Mouse (Mus musculus) erythroblast, embryonic 14.5 days (primary cell): ENCODE measurements around the gene Zp3r. TPM values are rescaled to one million over a fixed set of nuclear protein-coding genes. Genes with fewer than 3 reads are reported as not detected.
"Not testable (repeated sequence)": the region's sequence is repeated elsewhere in the genome, so short reads cannot be mapped to it uniquely, and the experiment has no call there.

ENCODE experiments used
- H3K27me3 ChIP-seq: 2 replicates; pipeline ENCODE4 v1.6.1; 2012; ENCODE audit warnings: inconsistent platforms; ENCODE audit not compliant: control insufficient read depth
- H3K36me3 ChIP-seq: 2 replicates; pipeline ENCODE4 v1.6.1; 2012; ENCODE audit warnings: mild to moderate bottlenecking, inconsistent platforms; ENCODE audit not compliant: control insufficient read depth
- H3K4me1 ChIP-seq: 2 replicates; pipeline ENCODE4 v1.6.1; 2012; ENCODE audit warnings: inconsistent platforms; ENCODE audit not compliant: control insufficient read depth
- H3K4me3 ChIP-seq: replicated peaks from 2 replicates; pipeline ENCODE3; 2012; ENCODE audit warnings: moderate library complexity, mild to moderate bottlenecking, inconsistent platforms
- H3K9me3 ChIP-seq: 2 replicates; pipeline ENCODE4 v1.6.1; 2012; ENCODE audit warnings: low read length, inconsistent platforms, mixed read lengths; ENCODE audit not compliant: control insufficient read depth
- GATA1 ChIP-seq: IDR thresholded peaks from 2 replicates; pipeline ENCODE4 v1.6.1; 2012; ENCODE audit warnings: low read length, inconsistent platforms, mixed read lengths
- TAL1 ChIP-seq: IDR thresholded peaks from 3 replicates; pipeline ENCODE4 v1.6.1; 2012; ENCODE audit warnings: low read length, inconsistent platforms, mixed read lengths
- polyA plus RNA-seq: library from polyadenylated mRNA; stranded (reverse); fragments of >175 nt; gene quantifications from 2 replicates; pipeline ENCODE4 v1.2.3, GENCODE M21; 2012

Zp3r gene
- polyA plus RNA-seq, result not detected in 2 replicates

- H3K9me3 ChIP-seq, result no peaks in the 10 kb centered on the region
- H3K4me1 ChIP-seq, result no peaks in the 10 kb centered on the region
- no peak within 1 kb of the TSS for H3K4me3 ChIP-seq
- TF ChIP-seq GATA1, result no peak
- TF ChIP-seq TAL1, result no peak
- no peaks in the 10 kb centered on the region for H3K36me3 ChIP-seq
- no peaks in the 10 kb centered on the region for H3K27me3 ChIP-seq
These were observed at the start of gene Zp3r for GRCm38 (mm10) chr1:130629521-130629920. Gene Zp3r (minus strand): TSS chr1:130629621.

- Histone ChIP-seq H3K27me3 (no peaks in the 10 kb centered on the region), H3K4me3 (no peak overlapping the region), H3K36me3 (no peaks in the 10 kb centered on the region), H3K4me1 (peaks cover 2% of the 10 kb centered on the region), H3K9me3 (no peaks in the 10 kb centered on the region)
- TF ChIP-seq GATA1 (no peak), TAL1 (no peak)
These were observed 49.1 kb upstream of the Zp3r start for GRCm38 (mm10) chr1:130678551-130678950.

- H3K4me3 ChIP-seq, H3K9me3 ChIP-seq, H3K27me3 ChIP-seq, H3K4me1 ChIP-seq, H3K36me3 ChIP-seq: not testable (repeated sequence)
These were observed 34.2 kb upstream of the Zp3r start for GRCm38 (mm10) chr1:130663576-130663975.

GRCm38 (mm10) chr1:130661454-130661853 is 32.0 kb upstream of the Zp3r start, which contains the start of gene C4bp:
Gene C4bp (minus strand): TSS chr1:130661632.
- no peak within 1 kb of the TSS for H3K4me3 ChIP-seq
- H3K9me3 ChIP-seq, result no peaks in the 10 kb centered on the region
- H3K4me1 ChIP-seq, result no peaks in the 10 kb centered on the region
- TF ChIP-seq GATA1 (no peak), TAL1 (no peak)
- no peaks in the 10 kb centered on the region for H3K27me3 ChIP-seq
- H3K36me3 ChIP-seq, result no peaks in the 10 kb centered on the region

GRCm38 (mm10) chr1:130659641-130660040 is 30.2 kb upstream of the Zp3r start:
- H3K27me3 ChIP-seq, H3K4me3 ChIP-seq, H3K36me3 ChIP-seq, H3K4me1 ChIP-seq, H3K9me3 ChIP-seq: not testable (repeated sequence)

GRCm38 (mm10) chr1:130644103-130644502 is 14.7 kb upstream of the Zp3r start:
- Histone ChIP-seq H3K4me1 (no peaks in the 10 kb centered on the region), H3K9me3 (no peaks in the 10 kb centered on the region), H3K36me3 (no peaks in the 10 kb centered on the region), H3K4me3 (no peak overlapping the region), H3K27me3 (no peaks in the 10 kb centered on the region)
- no peak for TF ChIP-seq TAL1
- no peak for TF ChIP-seq GATA1

- Histone ChIP-seq H3K9me3 (no peaks in the 10 kb centered on the region), H3K27me3 (no peaks in the 10 kb centered on the region), H3K4me1 (no peaks in the 10 kb centered on the region), H3K36me3 (no peaks in the 10 kb centered on the region), H3K4me3 (no peak overlapping the region)
- TF ChIP-seq GATA1 (no peak), TAL1 (no peak)
These were observed 11.5 kb upstream of the Zp3r start for GRCm38 (mm10) chr1:130640967-130641366.

- no peaks in the 10 kb centered on the region for H3K9me3 ChIP-seq
- TF ChIP-seq GATA1, result no peak
- no peak for TF ChIP-seq TAL1
- H3K4me1 ChIP-seq, result no peaks in the 10 kb centered on the region
- no peak overlapping the region for H3K4me3 ChIP-seq
- no peaks in the 10 kb centered on the region for H3K27me3 ChIP-seq
- no peaks in the 10 kb centered on the region for H3K36me3 ChIP-seq
These were observed 4.5 kb upstream of the Zp3r start for GRCm38 (mm10) chr1:130633761-130634410.

- H3K9me3 ChIP-seq, result no peaks in the 10 kb centered on the region
- H3K27me3 ChIP-seq, result no peaks in the 10 kb centered on the region
- no peaks in the 10 kb centered on the region for H3K4me1 ChIP-seq
- H3K36me3 ChIP-seq, result no peaks in the 10 kb centered on the region
- no peak for TF ChIP-seq TAL1
- no peak for TF ChIP-seq GATA1
- no peak overlapping the region for H3K4me3 ChIP-seq
These were observed 3.9 kb upstream of the Zp3r start for GRCm38 (mm10) chr1:130633316-130633715.

GRCm38 (mm10) chr1:130596291-130596690 is 33.1 kb downstream of the Zp3r start:
- no peaks in the 10 kb centered on the region for H3K4me1 ChIP-seq
- no peak overlapping the region for H3K4me3 ChIP-seq
- H3K9me3 ChIP-seq, result no peaks in the 10 kb centered on the region
- H3K36me3 ChIP-seq, result no peaks in the 10 kb centered on the region
- TF ChIP-seq TAL1, result no peak
- TF ChIP-seq GATA1, result no peak
- no peaks in the 10 kb centered on the region for H3K27me3 ChIP-seq
